Mouse (Mus musculus) mouse trophoblast stem cell (cell line): ENCODE data around the gene Glcci1.

Source experiments
- in situ Hi-C, 2 experiments: fragments of 300-500 bp; cut with MseI, MboI; formaldehyde crosslinking; loops; 2 replicates in 1 of 2; 3 replicates in 1 of 2; pipeline ENCODE4 v1.15.1; 2025

Glcci1 gene

GRCm38 (mm10) chr6:8545780-8546179, 36.4 kb downstream of the Glcci1 start:
- in situ Hi-C loops: no loop called here

- in situ Hi-C loops: no loop called here
Measured at GRCm38 (mm10) chr6:8551155-8551554, 41.8 kb downstream of the Glcci1 start.

- in situ Hi-C loops: no loop called here
Measured at GRCm38 (mm10) chr6:8556849-8557571, 47.6 kb downstream of the Glcci1 start.

DNA sequence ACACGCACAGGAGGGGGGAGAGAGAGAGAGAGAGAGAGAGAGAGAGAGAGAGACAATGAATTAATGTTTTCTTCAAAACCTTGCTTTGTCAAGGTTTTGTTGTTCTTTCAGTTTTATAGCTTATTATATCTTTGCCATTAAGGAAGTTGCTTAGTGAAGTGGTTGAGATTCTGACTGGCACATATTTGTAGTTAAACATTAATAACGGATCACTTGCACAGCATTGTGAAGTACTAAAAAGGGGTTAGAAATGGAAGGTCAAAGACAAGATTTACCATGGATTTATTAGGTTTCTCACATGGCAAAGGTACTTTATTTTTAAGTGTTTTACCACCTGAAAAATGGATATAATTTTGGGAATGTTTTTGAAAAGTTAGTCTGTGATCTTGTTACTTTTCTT, 51.3 kb downstream of the Glcci1 start:
- in situ Hi-C loops: no loop called here

DNA sequence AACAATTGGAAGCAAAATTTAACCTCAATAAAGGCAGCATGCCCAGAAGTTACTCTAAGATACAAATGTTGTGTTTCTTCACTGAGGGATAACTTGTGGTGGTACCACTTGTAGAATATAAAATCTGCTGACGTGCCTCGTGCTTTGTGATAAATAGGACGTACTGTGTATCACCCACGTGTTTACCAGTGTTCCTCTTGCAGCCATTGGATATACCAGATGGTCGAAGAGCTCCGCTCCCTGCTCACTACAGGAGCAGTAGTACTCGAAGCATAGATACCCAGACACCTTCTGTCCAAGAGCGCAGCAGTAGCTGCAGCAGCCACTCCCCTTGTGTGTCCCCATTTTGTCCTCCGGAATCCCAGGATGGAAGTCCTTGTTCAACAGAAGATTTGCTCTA, 73.0 kb downstream of the Glcci1 start:
- in situ Hi-C loops: no loop called here

DNA sequence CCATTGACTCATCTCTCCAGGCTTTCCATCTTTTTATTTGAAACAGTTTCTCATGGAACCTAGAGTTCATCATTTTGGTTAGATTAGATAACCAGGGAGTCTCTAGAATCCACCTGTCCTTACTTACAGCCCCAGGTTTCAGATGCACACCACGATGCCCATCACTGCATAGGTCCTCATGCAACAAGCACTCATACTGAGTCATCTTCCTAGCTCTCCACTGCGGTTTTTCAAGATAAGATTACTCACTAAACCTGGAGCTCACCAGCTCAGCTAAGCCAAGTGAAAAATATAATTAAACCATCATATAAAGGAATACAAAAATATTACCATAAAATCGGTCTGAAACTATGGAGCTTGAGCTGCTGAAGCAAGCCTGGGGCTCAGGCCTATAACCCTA, 74.5 kb downstream of the Glcci1 start:
- in situ Hi-C loops: no loop called here

GRCm38 (mm10) chr6:8591665-8592064, 82.3 kb downstream of the Glcci1 start:
- in situ Hi-C loops: no loop called here

DNA sequence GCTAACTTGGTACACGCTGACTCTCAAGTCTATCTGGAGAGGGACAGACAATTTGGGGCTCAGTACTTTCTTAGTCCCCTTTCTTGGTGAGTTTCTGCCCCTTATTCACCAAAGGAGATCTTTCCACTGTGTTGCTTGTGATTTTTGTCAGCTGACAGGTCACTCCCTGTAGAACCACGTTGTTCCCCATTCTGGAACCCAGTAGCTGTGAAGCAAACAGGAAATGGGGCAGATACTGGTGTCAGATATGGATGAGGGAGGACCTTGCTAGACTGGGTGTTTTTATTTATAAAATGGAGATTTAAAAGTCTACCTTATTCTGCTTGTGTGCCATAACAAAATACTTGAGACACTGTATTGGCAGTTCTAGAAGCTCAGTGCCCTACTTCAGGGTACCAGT, 108.0 kb downstream of the Glcci1 start:
- in situ Hi-C loops: no loop called here

GRCm38 (mm10) chr6:8619582-8620350, 110.4 kb downstream of the Glcci1 start:
- in situ Hi-C loops: no loop called here

GRCm38 (mm10) chr6:8623045-8623444, 113.6 kb downstream of the Glcci1 start:
- in situ Hi-C loops: no loop called here

DNA sequence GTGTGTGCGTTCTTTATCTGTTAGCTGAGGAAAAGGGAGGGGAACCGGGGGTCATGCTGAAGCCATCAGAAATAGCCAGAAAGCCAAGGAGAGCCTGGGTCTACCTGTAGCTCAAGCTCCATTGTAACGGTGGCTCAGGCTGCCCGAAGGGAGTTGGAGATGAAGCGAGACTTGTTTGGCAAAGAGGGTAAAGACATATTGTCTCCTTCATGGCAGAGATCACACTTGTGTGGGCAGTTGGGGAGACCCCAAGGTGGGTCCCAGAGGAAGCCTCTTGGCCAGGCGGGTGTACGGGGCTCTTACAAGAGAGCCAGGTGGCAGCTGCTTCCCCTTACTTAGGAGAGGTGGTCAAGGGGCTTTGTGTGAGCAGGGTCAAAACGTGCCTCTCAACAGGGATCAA, 118.8 kb downstream of the Glcci1 start:
- in situ Hi-C loops: no loop called here

- in situ Hi-C loops: no loop called here
Measured at GRCm38 (mm10) chr6:8628715-8629267, 119.4 kb downstream of the Glcci1 start.

- in situ Hi-C loops: no loop called here
Measured at GRCm38 (mm10) chr6:8630531-8630930, 121.1 kb downstream of the Glcci1 start.

GRCm38 (mm10) chr6:8631362-8631761, 122.0 kb downstream of the Glcci1 start:
- in situ Hi-C loops: no loop called here

- in situ Hi-C loops: no loop called here
Measured at GRCm38 (mm10) chr6:8631986-8632632, 122.7 kb downstream of the Glcci1 start.

GRCm38 (mm10) chr6:8632701-8633100, 123.3 kb downstream of the Glcci1 start:
- in situ Hi-C loops: no loop called here

DNA sequence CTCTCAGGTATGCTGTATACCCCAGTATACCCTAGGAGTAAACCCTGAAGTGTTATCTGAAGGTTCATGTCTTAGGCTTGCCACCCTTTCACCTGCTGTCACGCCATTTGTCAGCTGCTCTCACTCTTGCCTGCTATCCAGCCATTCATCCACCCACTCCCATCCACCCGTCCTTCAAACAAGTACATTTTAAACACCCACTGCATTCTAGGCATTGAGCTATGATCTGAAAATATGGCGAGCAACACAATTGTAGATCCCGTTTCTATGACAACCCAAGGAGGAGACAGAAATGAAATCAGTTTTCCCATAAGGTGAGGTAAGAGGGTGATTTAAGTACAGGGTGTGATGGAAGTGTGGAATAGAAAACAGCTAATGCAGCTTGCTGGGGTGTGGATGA, 128.7 kb downstream of the Glcci1 start:
- in situ Hi-C loops: no loop called here

DNA sequence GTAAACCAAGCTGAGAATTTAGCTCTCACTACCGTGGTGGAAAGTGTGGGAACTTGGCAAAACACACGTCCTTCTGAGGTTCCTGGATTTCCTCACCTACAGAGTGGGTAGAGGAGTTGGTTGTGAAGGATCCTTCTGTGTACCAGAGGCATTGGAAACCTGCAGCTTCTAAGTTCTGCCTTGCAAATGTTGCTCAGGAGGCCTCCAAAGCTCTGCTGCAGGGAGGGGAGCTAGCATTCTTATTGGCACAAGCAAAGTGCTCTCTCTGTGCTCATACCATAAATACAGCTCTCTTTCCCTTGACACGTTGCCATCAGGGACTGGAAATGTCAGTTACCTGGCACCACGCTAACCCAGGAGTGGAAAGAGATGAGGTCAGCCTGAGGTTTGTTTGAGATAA, 129.5 kb downstream of the Glcci1 start:
- in situ Hi-C loops: no loop called here

DNA sequence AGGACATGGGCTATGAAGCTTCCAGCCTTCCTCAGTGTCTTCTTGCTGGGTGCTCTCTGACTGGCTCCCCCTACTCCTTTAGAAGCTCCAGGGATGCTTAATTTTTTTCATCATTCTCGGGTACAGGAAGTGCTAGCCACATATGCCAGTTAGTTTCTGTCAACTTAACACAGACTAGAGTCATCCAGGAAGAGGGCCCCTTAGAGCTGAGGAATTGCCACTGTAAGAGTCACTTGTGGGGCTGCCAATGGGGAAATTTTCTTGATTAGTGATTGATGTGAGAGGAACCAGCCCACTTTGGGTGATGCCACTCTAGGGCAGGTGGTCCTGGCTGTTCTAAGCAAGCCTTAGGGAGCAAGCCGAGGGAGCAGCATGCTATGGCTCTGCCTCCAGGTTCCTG, 130.1 kb downstream of the Glcci1 start:
- in situ Hi-C loops: no loop called here

GRCm38 (mm10) chr6:8640863-8641262, 131.5 kb downstream of the Glcci1 start:
- in situ Hi-C loops: no loop called here

DNA sequence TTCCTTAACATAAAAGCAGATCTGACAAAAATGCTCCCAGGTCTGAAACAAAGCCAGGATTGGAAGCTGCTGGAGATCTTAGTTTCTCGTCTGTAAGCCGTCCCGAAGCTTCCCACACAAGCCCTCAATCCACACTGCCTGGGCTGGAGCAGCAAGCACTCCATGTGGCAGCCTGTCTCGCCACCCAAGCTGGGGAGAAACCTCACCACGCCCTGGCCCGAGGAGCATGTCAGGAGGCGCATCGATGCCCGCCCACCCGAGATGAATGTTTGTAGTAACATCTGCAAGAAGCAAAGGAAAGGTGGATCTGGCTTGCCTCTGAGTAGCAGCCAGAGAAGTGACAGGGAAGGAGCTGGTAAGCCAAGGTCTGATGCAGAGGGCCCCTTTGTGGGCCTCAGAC, 135.3 kb downstream of the Glcci1 start:
- in situ Hi-C loops: no loop called here

DNA sequence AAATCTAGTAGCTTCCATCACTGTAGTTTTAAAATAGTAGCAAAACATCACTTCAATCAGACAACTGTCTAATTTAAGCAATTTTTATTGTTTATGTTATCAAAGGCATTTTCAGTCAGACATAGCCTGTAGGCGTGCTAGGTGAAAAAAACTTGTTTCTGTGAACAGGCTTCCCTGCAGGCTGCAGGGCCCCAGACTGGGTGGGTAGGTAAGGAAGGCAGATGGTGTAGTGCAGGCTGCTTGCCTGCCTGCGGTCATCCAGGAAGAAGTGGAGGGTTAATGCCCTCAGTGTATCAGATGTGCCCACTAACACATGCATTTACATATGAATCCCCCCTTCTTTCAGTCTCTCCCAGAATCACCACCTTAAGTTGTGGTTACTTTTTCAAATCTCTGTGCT, 136.3 kb downstream of the Glcci1 start:
- in situ Hi-C loops: no loop called here
